Mouse (Mus musculus) thymus, adult 2 months (tissue): Measurements from ENCODE around the gene Ppp1r15a. TPM values are rescaled to one million over a fixed set of nuclear protein-coding genes. Genes with fewer than 3 reads are reported as not detected.
"Not testable (repeated sequence)": the region's sequence is repeated elsewhere in the genome, so short reads cannot be mapped to it uniquely, and the experiment has no call there.

Experiments used
- DNase-seq: peaks from one replicate; pipeline ENCODE4 v3.0.0; 2021
- H3K27ac ChIP-seq: fragments of 200-500 bp; 2 replicates; pipeline ENCODE4 v1.5.1; 2012; ENCODE audit warnings: low read length, control low read depth; ENCODE audit not compliant: control insufficient read depth, insufficient read depth
- H3K27me3 ChIP-seq: fragments of 200-500 bp; 2 replicates; pipeline ENCODE4 v1.6.1; 2012; ENCODE audit warnings: mild to moderate bottlenecking, low read length, moderate library complexity, mixed read lengths; ENCODE audit not compliant: control insufficient read depth, insufficient read depth
- H3K36me3 ChIP-seq: fragments of 200-500 bp; 2 replicates; pipeline ENCODE4 v1.6.1; 2012; ENCODE audit warnings: mild to moderate bottlenecking, low read length, moderate library complexity; ENCODE audit not compliant: control insufficient read depth, insufficient read depth
- H3K4me1 ChIP-seq: fragments of 200-500 bp; replicated peaks from 2 replicates; pipeline ENCODE4 v1.6.1; 2012; ENCODE audit warnings: low read length; ENCODE audit not compliant: control insufficient read depth, insufficient read depth
- H3K4me3 ChIP-seq: fragments of 200-500 bp; 2 replicates; pipeline ENCODE4 v1.5.1; 2012; ENCODE audit warnings: mild to moderate bottlenecking, low read length, control low read depth, moderate library complexity; ENCODE audit not compliant: control insufficient read depth, insufficient read depth
- CTCF ChIP-seq: fragments of 200-500 bp; IDR thresholded peaks from 2 replicates; pipeline ENCODE4 v1.5.1; 2012; ENCODE audit warnings: mild to moderate bottlenecking, control low read depth, low read length, moderate library complexity, borderline replicate concordance; ENCODE audit not compliant: control insufficient read depth, poor library complexity, insufficient read depth; ENCODE audit errors: extremely low read depth
- POLR2A ChIP-seq: fragments of 200-500 bp; IDR thresholded peaks from 2 replicates; pipeline ENCODE4 v1.6.1; 2012; ENCODE audit warnings: mild to moderate bottlenecking, low read length, control low read depth, moderate library complexity; ENCODE audit not compliant: control insufficient read depth, poor library complexity, insufficient read depth; ENCODE audit errors: extremely low read depth
- WGBS: fragments of 180-500 bp; shearing (Covaris S2); methylation state at CpG from one replicate; pipeline ENCODE4 v1.1.7; 2018; 5-methylcytosine and 5-hydroxymethylcytosine counted together
- polyA plus RNA-seq: library from polyadenylated mRNA; depleted of rRNA; stranded (reverse); fragments of >200 nt; gene quantifications from 2 replicates; pipeline ENCODE4 v1.2.3, GENCODE M21; 2012

Ppp1r15a gene
- polyA plus RNA-seq, 1 experiment, result 27.6 TPM

GRCm38 (mm10) chr7:45520605-45521004, 5.5 kb downstream of the Ppp1r15a start:
- no peak overlapping the region for H3K27ac ChIP-seq
- no peaks in the 10 kb centered on the region for H3K36me3 ChIP-seq
- 97% methylated on average over 7 of the region's 7 CpGs for WGBS
- DNase-seq, result no peak
- peaks cover 21% of the 10 kb centered on the region for H3K4me1 ChIP-seq
- H3K27me3 ChIP-seq, result no peaks in the 10 kb centered on the region
- TF ChIP-seq CTCF (no peak), POLR2A (no peak)
- no peak overlapping the region for H3K4me3 ChIP-seq

- no peaks in the 10 kb centered on the region for H3K36me3 ChIP-seq
- H3K27ac ChIP-seq, result no peak overlapping the region
- WGBS, result 62% methylated on average over 8 of the region's 8 CpGs
- DNase-seq, result peak; percentile 55
- no peak overlapping the region for H3K4me3 ChIP-seq
- no peak for TF ChIP-seq POLR2A
- TF ChIP-seq CTCF, result no peak
- no peaks in the 10 kb centered on the region for H3K27me3 ChIP-seq
- peaks cover 10% of the 10 kb centered on the region for H3K4me1 ChIP-seq
Measured at GRCm38 (mm10) chr7:45519345-45520120, 6.5 kb downstream of the Ppp1r15a start.

GRCm38 (mm10) chr7:45518618-45519017, 7.5 kb downstream of the Ppp1r15a start:
- WGBS, result 95% methylated on average over 16 of the region's 16 CpGs
- Histone ChIP-seq H3K27me3 (no peaks in the 10 kb centered on the region), H3K4me3 (no peak overlapping the region)

GRCm38 (mm10) chr7:45516846-45517245, 9.2 kb downstream of the Ppp1r15a start:
- H3K4me1 ChIP-seq, H3K27ac ChIP-seq, DNase-seq, H3K4me3 ChIP-seq, H3K36me3 ChIP-seq, H3K27me3 ChIP-seq: not testable (repeated sequence)
- WGBS, result 76% methylated on average over 5 of the region's 5 CpGs

More at GRCm38 (mm10) chr7:45518618-45519017, 7.5 kb downstream of the Ppp1r15a start:
- Histone ChIP-seq H3K36me3 (no peaks in the 10 kb centered on the region), H3K4me1 (peaks cover 8% of the 10 kb centered on the region), H3K27ac (no peak overlapping the region)
- TF ChIP-seq POLR2A (no peak), CTCF (no peak)
- DNase-seq, result no peak

GRCm38 (mm10) chr7:45515436-45515835, 10.6 kb downstream of the Ppp1r15a start:
- TF ChIP-seq POLR2A, result no peak
- no peak for TF ChIP-seq CTCF
- Histone ChIP-seq H3K4me1 (peaks cover 5% of the 10 kb centered on the region), H3K27ac (no peak overlapping the region), H3K36me3 (no peaks in the 10 kb centered on the region), H3K4me3 (no peak overlapping the region), H3K27me3 (no peaks in the 10 kb centered on the region)
- no peak for DNase-seq
- 66% methylated on average over 16 of the region's 16 CpGs for WGBS

GRCm38 (mm10) chr7:45514411-45514810, 11.7 kb downstream of the Ppp1r15a start:
- H3K27ac ChIP-seq, result no peak overlapping the region
- no peak overlapping the region for H3K4me3 ChIP-seq
- TF ChIP-seq CTCF, result no peak
- no peak for TF ChIP-seq POLR2A
- no peak for DNase-seq
- 92% methylated on average over 7 of the region's 7 CpGs for WGBS
- peaks cover 4% of the 10 kb centered on the region for H3K4me1 ChIP-seq
- H3K36me3 ChIP-seq, result no peaks in the 10 kb centered on the region
- no peaks in the 10 kb centered on the region for H3K27me3 ChIP-seq
